Mouse (Mus musculus) hematopoietic multipotent progenitor cell, adult 10-12 weeks (in vitro differentiated cells): ENCODE measurements around the gene Cdk16. TPM values are rescaled to one million over a fixed set of nuclear protein-coding genes. Genes with fewer than 3 reads are reported as not detected.

Experiments used
- polyA plus RNA-seq: library from polyadenylated mRNA; stranded (reverse); fragments of >175 nt; gene quantifications from 2 replicates; pipeline ENCODE4 v1.2.3, GENCODE M21; 2012; ENCODE audit warnings: low replicate concordance

Gene Cdk16
- polyA plus RNA-seq: 52.2 and 112 TPM in 2 replicates

DNA sequence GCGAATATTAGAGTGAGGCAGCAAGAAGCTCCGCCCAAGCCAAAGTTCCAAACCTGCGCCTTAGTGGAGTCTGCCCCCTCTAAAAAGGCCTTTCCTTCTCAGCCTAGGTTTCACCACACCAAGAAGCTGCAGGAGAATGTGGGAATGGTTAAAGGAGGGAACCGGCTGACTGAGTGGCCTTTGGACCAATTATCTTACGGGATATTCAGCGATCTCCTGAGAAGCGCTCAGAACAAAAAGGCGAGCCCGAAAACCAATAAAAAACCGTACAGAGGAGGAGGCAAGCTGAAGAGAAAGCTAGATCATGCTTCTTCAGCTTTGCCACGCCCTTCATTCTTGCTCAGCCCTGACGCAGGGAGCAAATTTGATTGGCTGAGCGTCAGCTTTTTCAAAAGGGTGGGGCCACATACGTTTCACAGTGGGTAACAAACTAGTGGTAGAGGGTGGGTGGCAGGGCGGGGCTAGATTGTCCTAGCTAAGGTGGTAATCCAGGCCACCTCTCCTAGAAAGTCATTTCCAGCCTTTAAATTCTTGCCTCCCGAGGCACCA is at the start of gene Cdk16:
TSS of gene Cdk16 (plus strand) at position 436 of the 549 bp plus-strand sequence.

DNA sequence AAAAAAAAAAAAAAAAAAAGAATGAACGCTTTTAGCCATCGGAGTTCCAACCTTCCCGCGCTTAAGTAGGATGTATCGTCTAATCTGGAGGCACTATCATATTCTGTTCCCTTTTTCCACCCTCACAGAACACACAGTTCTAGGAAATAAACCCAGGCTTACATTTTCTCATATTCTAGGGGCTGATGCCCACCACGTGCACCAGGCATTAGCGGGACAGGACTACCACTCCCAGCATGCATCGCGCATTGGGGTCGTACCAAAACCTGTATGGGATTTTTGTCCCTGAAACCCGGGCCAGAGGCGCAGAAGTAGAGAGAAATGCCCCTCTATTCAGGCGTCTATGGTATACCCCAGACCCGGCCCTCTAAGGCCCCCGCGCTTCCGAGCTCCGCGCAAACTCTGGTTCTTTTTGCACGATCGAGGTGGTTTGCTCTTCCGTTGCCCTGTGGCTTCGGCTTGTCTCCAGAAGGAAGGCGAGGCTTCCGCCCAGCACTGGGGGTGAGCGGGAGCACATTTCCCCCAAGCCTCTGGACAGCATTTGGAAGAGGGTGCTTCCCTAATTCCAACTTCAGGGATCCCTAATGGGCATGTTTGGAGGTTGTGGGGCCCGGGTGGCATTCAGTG is 29.6 kb upstream of the Cdk16 start, which contains the start of gene Uba1:
TSS of gene Uba1 (plus strand) at position 301 of the 627 bp plus-strand sequence.

DNA sequence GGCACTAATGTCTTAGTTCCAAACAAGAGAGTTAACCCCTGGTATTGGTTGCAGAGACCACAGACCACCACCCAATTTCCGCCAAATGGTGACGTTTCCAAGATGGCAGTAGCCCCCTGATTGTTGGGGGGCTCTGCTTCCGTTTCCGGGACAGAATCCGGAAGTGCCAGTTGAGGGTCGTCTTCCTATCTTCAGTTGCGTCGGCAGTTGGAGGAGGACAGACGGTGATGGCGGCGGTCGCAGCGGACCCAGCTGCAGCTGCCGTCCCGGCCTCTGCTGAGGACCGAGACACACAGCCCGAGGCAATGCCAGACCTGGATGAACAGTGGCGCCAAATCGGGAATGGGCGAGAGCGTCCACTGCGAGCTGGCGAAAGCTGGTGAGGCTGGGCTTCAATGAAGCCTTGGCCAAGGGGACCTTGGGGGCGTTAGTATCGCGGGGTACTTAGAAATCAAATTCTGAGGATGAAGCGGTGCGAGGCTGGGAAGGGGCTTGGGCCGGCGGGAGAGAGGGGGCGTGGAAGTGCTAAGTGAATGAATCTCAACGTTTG is 16.1 kb downstream of the Cdk16 start, which contains the start of gene Usp11:
TSS of gene Usp11 (plus strand) at position 166 of the 550 bp plus-strand sequence.

Other genes starting within 250 kb of the Cdk16 start
- not detected in 2 replicates for gene Rgn, start 138.2 kb upstream of the Cdk16 start, polyA plus RNA-seq
- gene Rbm10, start 70.5 kb upstream of the Cdk16 start, polyA plus RNA-seq: 65.0 and 75.8 TPM in 2 replicates
- gene Ndufb11, start 70.3 kb upstream of the Cdk16 start, polyA plus RNA-seq: 390 and 480 TPM in 2 replicates
- 89.8 and 117 TPM in 2 replicates for gene Uba1, start 29.6 kb upstream of the Cdk16 start, polyA plus RNA-seq
- gene Usp11, start 16.0 kb downstream of the Cdk16 start, polyA plus RNA-seq: 8.1 and 8.3 TPM in 2 replicates
- 26.3 and 119 TPM in 2 replicates for gene Araf, start 109.9 kb downstream of the Cdk16 start, polyA plus RNA-seq
- 0.55 TPM in 1 of 2 replicates, not detected in the other for gene Timp1, start 182.2 kb downstream of the Cdk16 start, polyA plus RNA-seq
- 2.3 and 7.1 TPM in 2 replicates for gene Syn1, start 233.1 kb downstream of the Cdk16 start, polyA plus RNA-seq
- 359 and 470 TPM in 2 replicates for gene Cfp, start 243.6 kb downstream of the Cdk16 start, polyA plus RNA-seq